Mouse (Mus musculus): ENCODE data around the gene Rpl29.

DNA sequence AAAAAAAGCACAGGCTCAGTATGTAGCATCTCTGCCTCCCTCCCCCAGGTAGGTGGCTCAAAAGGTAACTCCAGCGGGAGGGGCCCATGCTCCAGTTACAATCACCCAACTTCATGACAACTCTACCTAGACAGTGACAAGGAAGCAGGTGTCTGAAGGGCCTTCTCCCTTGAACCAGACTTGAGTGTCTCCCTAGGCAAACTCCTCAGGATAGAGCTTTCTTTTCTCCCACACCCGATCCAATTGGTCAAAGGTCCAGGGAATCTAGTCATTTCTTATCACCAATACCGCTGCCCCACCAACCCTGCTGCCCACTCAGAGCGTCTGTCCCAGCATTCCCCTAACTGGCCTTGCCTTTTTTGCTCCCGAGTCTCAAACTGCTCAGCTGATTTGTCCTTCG lies 37.5 kb downstream of the Rpl29 start:
- TF ChIP-seq POLR2A (IDR thresholded peaks at IDR 0.05; ENCODE audit: control insufficient read depth, low read depth, low read length) (no peak), CTCF (IDR thresholded peaks at IDR 0.05; ENCODE audit: control insufficient read depth, insufficient read depth, insufficient replicate concordance, low read depth, low read length) (no peak)

All from testis, adult 2 months (tissue).